Mouse (Mus musculus) liver, embryonic 15.5 days (tissue): ENCODE measurements around the gene Dock2. TPM values are rescaled to one million over a fixed set of nuclear protein-coding genes. Genes with fewer than 3 reads are reported as not detected.

ENCODE experiments used
- ATAC-seq: fragments of 200-750 bp; cut with Nextera tagmentation; 2 replicates; pipeline ENCODE4 v1.8.0; 2017; ENCODE audit warnings: moderate number of reproducible peaks, mild to moderate bottlenecking, moderate library complexity; ENCODE audit not compliant: insufficient read depth
- H3K27ac ChIP-seq: fragments of 300-500 bp; sonication (generic); replicated peaks from 2 replicates; pipeline ENCODE4 v1.5.1; 2015; ENCODE audit warnings: mild to moderate bottlenecking, inconsistent platforms
- H3K27me3 ChIP-seq: fragments of 300-500 bp; sonication (generic); 2 replicates; pipeline ENCODE4 v1.6.1; 2015; ENCODE audit warnings: mild to moderate bottlenecking, inconsistent platforms
- H3K36me3 ChIP-seq: fragments of 300-500 bp; sonication (generic); replicated peaks from 2 replicates; pipeline ENCODE4 v1.6.1; 2015; ENCODE audit warnings: moderate library complexity, mild to moderate bottlenecking, inconsistent platforms
- H3K4me1 ChIP-seq: fragments of 300-500 bp; sonication (generic); replicated peaks from 2 replicates; pipeline ENCODE4 v1.6.1; 2015; ENCODE audit warnings: inconsistent platforms
- H3K4me2 ChIP-seq: fragments of 300-500 bp; sonication (generic); 2 replicates; pipeline ENCODE4 v1.6.1; 2015; ENCODE audit warnings: moderate library complexity, mild to moderate bottlenecking, inconsistent platforms
- H3K4me3 ChIP-seq: fragments of 300-500 bp; sonication (generic); replicated peaks from 2 replicates; pipeline ENCODE4 v1.5.1; 2015; ENCODE audit warnings: mild to moderate bottlenecking, inconsistent platforms
- H3K9ac ChIP-seq: fragments of 300-500 bp; sonication (generic); 2 replicates; pipeline ENCODE4 v1.6.1; 2015; ENCODE audit warnings: moderate library complexity, mild to moderate bottlenecking, inconsistent platforms
- H3K9me3 ChIP-seq: fragments of 300-500 bp; sonication (generic); replicated peaks from 2 replicates; pipeline ENCODE4 v1.6.1; 2016; ENCODE audit warnings: inconsistent platforms
- WGBS: fragments of 180-500 bp; shearing (Covaris S2); methylation state at CpG from one replicate; pipeline ENCODE4 v1.1.7; 2015; ENCODE audit warnings: mixed read lengths; ENCODE audit not compliant: insufficient replicate concordance; 5-methylcytosine and 5-hydroxymethylcytosine counted together
- polyA plus RNA-seq: library from polyadenylated mRNA; unstranded; fragments of >200 nt; fragmentation: Nextera tagmentation; extraction: Ambion mirVana; gene quantifications from 2 replicates; pipeline ENCODE4 v1.2.1, GENCODE M21; 2015

The Dock2 gene
- polyA plus RNA-seq, 1 experiment from 2014 or later, result 4.6 TPM

DNA sequence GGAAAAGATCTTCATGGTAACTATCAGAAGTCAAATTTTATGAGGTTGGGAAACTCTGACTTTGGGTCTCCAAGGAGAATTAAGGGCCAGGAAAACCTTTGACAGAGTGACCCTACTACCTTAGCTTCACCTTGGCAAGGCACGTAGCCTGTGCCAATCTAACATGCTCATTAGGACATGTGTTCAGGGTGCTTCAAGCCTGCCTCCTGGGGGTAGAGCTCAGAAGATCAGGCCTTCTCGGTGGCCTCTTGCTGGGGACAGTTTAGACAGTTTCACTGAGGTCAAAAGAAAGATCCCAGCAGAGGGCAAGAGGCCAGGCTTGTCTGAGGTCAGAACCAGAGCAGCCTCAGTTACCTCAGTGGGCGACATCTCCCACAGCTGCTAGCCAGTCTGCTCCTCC is 590.0 kb downstream of the Dock2 start:
- ATAC-seq, result no peak
- WGBS, result 53% methylated on average over 3 of the region's 3 CpGs

DNA sequence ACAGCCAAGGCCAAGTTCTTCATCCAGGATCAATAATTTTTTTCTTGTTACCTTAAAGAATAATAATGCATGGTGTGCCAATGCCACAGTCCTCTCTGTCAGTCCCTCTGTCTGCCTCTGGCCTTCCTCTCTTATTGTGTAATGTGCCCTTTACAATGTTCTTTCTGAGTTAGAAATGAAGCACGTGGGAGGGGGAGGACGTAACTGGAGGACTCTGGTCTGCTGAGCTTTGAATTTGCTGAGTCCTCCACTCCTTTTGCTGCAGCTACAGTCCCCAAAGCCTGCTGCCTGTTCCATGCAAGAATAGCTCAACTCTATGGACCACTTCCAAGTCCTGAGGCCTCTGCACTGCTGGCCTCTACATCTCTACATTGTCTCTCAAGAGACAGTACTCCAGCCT is 599.4 kb downstream of the Dock2 start:
- H3K4me3 ChIP-seq, result no peak overlapping the region
- no peak overlapping the region for H3K4me2 ChIP-seq
- H3K27me3 ChIP-seq, result no peaks in the 10 kb centered on the region
- no peak for ATAC-seq
- H3K9me3 ChIP-seq, result no peaks in the 10 kb centered on the region
- H3K4me1 ChIP-seq, result no peaks in the 10 kb centered on the region
- WGBS, result 37% methylated on average over 2 of the region's 2 CpGs
- H3K9ac ChIP-seq, result no peak overlapping the region
- H3K36me3 ChIP-seq, result no peaks in the 10 kb centered on the region
- no peak overlapping the region for H3K27ac ChIP-seq

More for the DNA sequence above, 590.0 kb downstream of the Dock2 start:
- no peaks in the 10 kb centered on the region for H3K36me3 ChIP-seq
- H3K9ac ChIP-seq, result no peak overlapping the region
- no peaks in the 10 kb centered on the region for H3K4me1 ChIP-seq
- H3K4me3 ChIP-seq, result no peak overlapping the region
- no peak overlapping the region for H3K4me2 ChIP-seq
- H3K9me3 ChIP-seq, result no peaks in the 10 kb centered on the region
- no peak overlapping the region for H3K27ac ChIP-seq
- no peaks in the 10 kb centered on the region for H3K27me3 ChIP-seq

GRCm38 (mm10) chr11:34181214-34182117 is 602.2 kb downstream of the Dock2 start:
- no peaks in the 10 kb centered on the region for H3K4me1 ChIP-seq
- no peak overlapping the region for H3K27ac ChIP-seq
- 39% methylated on average over 8 of the region's 8 CpGs for WGBS
- no peaks in the 10 kb centered on the region for H3K36me3 ChIP-seq
- no peaks in the 10 kb centered on the region for H3K27me3 ChIP-seq
- ATAC-seq, result no peak
- no peak overlapping the region for H3K4me3 ChIP-seq
- H3K9ac ChIP-seq, result no peak overlapping the region
- no peak overlapping the region for H3K4me2 ChIP-seq
- no peaks in the 10 kb centered on the region for H3K9me3 ChIP-seq

GRCm38 (mm10) chr11:34178752-34179151 is 604.9 kb downstream of the Dock2 start:
- Histone ChIP-seq H3K4me3 (no peak overlapping the region), H3K9ac (no peak overlapping the region), H3K27ac (no peak overlapping the region), H3K4me1 (no peaks in the 10 kb centered on the region), H3K4me2 (no peak overlapping the region), H3K36me3 (no peaks in the 10 kb centered on the region), H3K27me3 (no peaks in the 10 kb centered on the region), H3K9me3 (no peaks in the 10 kb centered on the region)
- ATAC-seq, result no peak
- WGBS, result 48% methylated on average over 2 of the region's 2 CpGs

Other genes with a start within 250 kb of the Dock2 start
- 12.6 and 12.9 TPM in 2 replicates for gene Spdl1, start 49.7 kb upstream of the Dock2 start, polyA plus RNA-seq